Mouse (Mus musculus): ENCODE results near the gene Zfp874a. TPM values are rescaled to one million over a fixed set of nuclear protein-coding genes. Genes with fewer than 3 reads are reported as not detected.

Gene Zfp874a
- polyA plus RNA-seq, 1 experiment from 2014 or later, result 7.3 TPM

Other genes starting within 250 kb of the Zfp874a start
- 5.3 and 5.8 TPM in 2 replicates for gene Zfp458, start 173.2 kb downstream of the Zfp874a start, polyA plus RNA-seq (2015; fragmentation: Nextera tagmentation; extraction: Ambion mirVana)
- gene Zfp457, start 145.1 kb downstream of the Zfp874a start, polyA plus RNA-seq (2015; fragmentation: Nextera tagmentation; extraction: Ambion mirVana), result 0.86 and 1.1 TPM in 2 replicates
- gene Zfp595, start 119.1 kb downstream of the Zfp874a start, polyA plus RNA-seq (2015; fragmentation: Nextera tagmentation; extraction: Ambion mirVana), result 1.6 and 2.2 TPM in 2 replicates
- gene Gm28044, start 91.1 kb downstream of the Zfp874a start, polyA plus RNA-seq (2015; fragmentation: Nextera tagmentation; extraction: Ambion mirVana), result 1.3 TPM in 1 of 2 replicates, not detected in the other
- gene Zfp953, start 91.0 kb downstream of the Zfp874a start, polyA plus RNA-seq (2015; fragmentation: Nextera tagmentation; extraction: Ambion mirVana), result 0.64 and 0.72 TPM in 2 replicates
- not detected in 2 replicates for gene Gm28041, start 75.9 kb downstream of the Zfp874a start, polyA plus RNA-seq (2015; fragmentation: Nextera tagmentation; extraction: Ambion mirVana)
- 0.61 and 0.65 TPM in 2 replicates for gene Zfp456, start 75.8 kb downstream of the Zfp874a start, polyA plus RNA-seq (2015; fragmentation: Nextera tagmentation; extraction: Ambion mirVana)
- 4.6 and 4.7 TPM in 2 replicates for gene Zfp429, start 51.8 kb downstream of the Zfp874a start, polyA plus RNA-seq (2015; fragmentation: Nextera tagmentation; extraction: Ambion mirVana)
- gene Zfp459, start 30.2 kb downstream of the Zfp874a start, polyA plus RNA-seq (2015; fragmentation: Nextera tagmentation; extraction: Ambion mirVana), result 1.3 and 1.8 TPM in 2 replicates
- gene Zfp874b, start 32.6 kb upstream of the Zfp874a start, polyA plus RNA-seq (2015; fragmentation: Nextera tagmentation; extraction: Ambion mirVana), result 3.3 and 3.9 TPM in 2 replicates
- 12.3 and 12.6 TPM in 2 replicates for gene Zfp58, start 48.9 kb upstream of the Zfp874a start, polyA plus RNA-seq (2015; fragmentation: Nextera tagmentation; extraction: Ambion mirVana)
- gene Gm26965, start 74.5 kb upstream of the Zfp874a start, polyA plus RNA-seq (2015; fragmentation: Nextera tagmentation; extraction: Ambion mirVana), result 0.59 TPM in 1 of 2 replicates, not detected in the other
- gene Zfp87, start 74.6 kb upstream of the Zfp874a start, polyA plus RNA-seq (2015; fragmentation: Nextera tagmentation; extraction: Ambion mirVana), result 42.8 and 43.6 TPM in 2 replicates
- 15.3 and 16.2 TPM in 2 replicates for gene Zfp748, start 102.2 kb upstream of the Zfp874a start, polyA plus RNA-seq (2015; fragmentation: Nextera tagmentation; extraction: Ambion mirVana)
- gene Zfp729b, start 158.1 kb upstream of the Zfp874a start, polyA plus RNA-seq (2015; fragmentation: Nextera tagmentation; extraction: Ambion mirVana), result 5.2 and 6.7 TPM in 2 replicates
- 0.17 and 0.46 TPM in 2 replicates for gene Gm49345, start 186.1 kb upstream of the Zfp874a start, polyA plus RNA-seq (2015; fragmentation: Nextera tagmentation; extraction: Ambion mirVana)
- 3.5 and 4.1 TPM in 2 replicates for gene Zfp729a, start 186.2 kb upstream of the Zfp874a start, polyA plus RNA-seq (2015; fragmentation: Nextera tagmentation; extraction: Ambion mirVana)
- gene Zfp738, start 235.4 kb upstream of the Zfp874a start, polyA plus RNA-seq (2015; fragmentation: Nextera tagmentation; extraction: Ambion mirVana), result 16.2 and 21.1 TPM in 2 replicates